In genomic region chr17:56203729-56204128, GRCm38 (mm10) we compare ENCODE assay signal across 12 mouse cellular contexts. TPM values are rescaled to one million over a fixed set of nuclear protein-coding genes. Genes with fewer than 3 reads are reported as not detected.
DNase-seq lines count a peak whose midpoint lies in the region; ATAC-seq and TF ChIP-seq lines count a peak whose summit lies in the region.
"Had no signal": no experiment of that assay in that cellular context is flagged by ENCODE, and none has a peak within 500 bp of the region (broad histone marks: within the 10 kb centered on the region; RNA-seq: fewer than 3 reads in every experiment).

No protein-coding gene starts in this region.

- TF ChIP-seq RAD21 in MEL (IDR thresholded peaks at IDR 0.05; ENCODE audit: low read depth, low read length) = no peak; the same call in none of the 2 replicates

- 41% methylated on average over 3 of the region's 3 CpGs for WGBS in hindbrain, postnatal 0 days
- 70% methylated on average over 3 of the region's 3 CpGs for WGBS in hindbrain, embryonic 10.5 days
- 60% methylated on average over 3 of the region's 3 CpGs for WGBS in lung, embryonic 14.5 days

- H3K79me2 ChIP-seq in MEL (ENCODE audit: control insufficient read depth, insufficient read depth, low read length, poor library complexity) = no peaks in the 10 kb centered on the region

- H3K9me3 ChIP-seq in hindbrain, postnatal 0 days (ENCODE audit: low read length) = no peaks in the 10 kb centered on the region
- no peaks in the 10 kb centered on the region for H3K9me3 ChIP-seq in hindbrain, embryonic 10.5 days
- no peaks in the 10 kb centered on the region for H3K9me3 ChIP-seq in lung, embryonic 14.5 days (ENCODE audit: low read depth, low read length)
- H3K9me3 ChIP-seq in MEL (replicated peaks; ENCODE audit: insufficient read depth, low read length) = no peaks in the 10 kb centered on the region
- H3K9me3 ChIP-seq: midbrain, embryonic 13.5 days; neural tube, embryonic 12.5 days had no signal

- no peak for TF ChIP-seq EP300 in MEL (IDR thresholded peaks at IDR 0.05; ENCODE audit: low read depth in 1 of 2, low read length in 2 of 2)

- TF ChIP-seq POLR2A in MEL (IDR thresholded peaks at IDR 0.05; ENCODE audit: control insufficient read depth in 1 of 2, insufficient read depth in 1 of 2, low read depth in 1 of 2, low read length in 2 of 2, poor library complexity in 1 of 2) = no peak
- TF ChIP-seq POLR2A in embryonic fibroblast, embryonic 13.5 days (IDR thresholded peaks at IDR 0.05; ENCODE audit: low read depth, low read length) = no peak

- H3K9ac ChIP-seq in hindbrain, postnatal 0 days (replicated peaks; ENCODE audit: low read length) = no peak overlapping the region
- no peak overlapping the region for H3K9ac ChIP-seq in lung, embryonic 14.5 days
- H3K9ac ChIP-seq in MEL (ENCODE audit: control insufficient read depth, low read depth, low read length, poor library complexity, severe bottlenecking) = no peak overlapping the region
- H3K9ac ChIP-seq: midbrain, embryonic 13.5 days; neural tube, embryonic 12.5 days had no signal

- no peak overlapping the region for H3K4me3 ChIP-seq in hindbrain, postnatal 0 days (ENCODE audit: low read length)
- H3K4me3 ChIP-seq in hindbrain, embryonic 10.5 days = no peak overlapping the region
- no peak overlapping the region for H3K4me3 ChIP-seq in lung, embryonic 14.5 days (ENCODE audit: low read depth, low read length)
- H3K4me3 ChIP-seq in MEL (ENCODE audit: control insufficient read depth in 1 of 2, insufficient read depth in 1 of 2, low read depth in 2 of 2, low read length in 2 of 2) = no peak overlapping the region
- no peak overlapping the region for H3K4me3 ChIP-seq in embryonic fibroblast, embryonic 13.5 days (ENCODE audit: insufficient read depth, low read length)
- H3K4me3 ChIP-seq: erythroblast, embryonic 14.5 days; midbrain, embryonic 13.5 days; neural tube, embryonic 12.5 days had no signal

- no peak overlapping the region for H3K27ac ChIP-seq in hindbrain, postnatal 0 days
- no peak overlapping the region for H3K27ac ChIP-seq in hindbrain, embryonic 10.5 days
- H3K27ac ChIP-seq in lung, embryonic 14.5 days (ENCODE audit: low read depth) = no peak overlapping the region
- no peak overlapping the region for H3K27ac ChIP-seq in MEL (ENCODE audit: control insufficient read depth, low read depth, low read length)
- no peak overlapping the region for H3K27ac ChIP-seq in embryonic fibroblast, embryonic 13.5 days (ENCODE audit: insufficient read depth, low read length)
- H3K27ac ChIP-seq: midbrain, embryonic 13.5 days; neural tube, embryonic 12.5 days had no signal

- TF ChIP-seq CTCF in hindbrain, postnatal 0 days (IDR thresholded peaks at IDR 0.05; ENCODE audit: low read depth) = peak; percentile 42
- peak; percentile 27; the same call in 1 of the 2 replicates for TF ChIP-seq CTCF in lung, embryonic 14.5 days (IDR thresholded peaks at IDR 0.05; ENCODE audit: low read depth)
- peak in 2 of 3 experiments; percentile 5 to 8; a peak in 2 of 6 replicates for TF ChIP-seq CTCF in MEL (IDR thresholded peaks at IDR 0.05 in 2 of 3, conservative IDR thresholded peaks at IDR 0.05 in 1 of 3; ENCODE audit: control insufficient read depth in 1 of 3, insufficient read depth in 1 of 3, low read depth in 2 of 3, low read length in 3 of 3, poor library complexity in 1 of 3, severe bottlenecking in 1 of 3)
- peak; percentile 52; the same call in 1 of the 2 replicates for TF ChIP-seq CTCF in embryonic fibroblast, embryonic 13.5 days (IDR thresholded peaks at IDR 0.05; ENCODE audit: borderline replicate concordance, insufficient read depth, low read length)

- peak; percentile 6 for DNase-seq in hindbrain, postnatal 0 days (ENCODE audit: low spot score)
- DNase-seq in hindbrain, embryonic 10.5 days (ENCODE audit: low spot score) = no peak
- no peak for DNase-seq in lung, embryonic 14.5 days
- DNase-seq in lung, postnatal 14 days = no peak
- DNase-seq in MEL (ENCODE audit: low read depth, low spot score) = no peak
- no peak for DNase-seq in gastrocnemius, adult 18-20 months (ENCODE audit: low spot score)
- DNase-seq: adrenal gland, postnatal 36 days; kidney, postnatal 10 days had no signal

- H3K4me1 ChIP-seq in hindbrain, postnatal 0 days (ENCODE audit: insufficient read depth, low read length) = no peaks in the 10 kb centered on the region
- H3K4me1 ChIP-seq in hindbrain, embryonic 10.5 days (replicated peaks) = no peaks in the 10 kb centered on the region
- no peaks in the 10 kb centered on the region for H3K4me1 ChIP-seq in lung, embryonic 14.5 days (ENCODE audit: insufficient read depth)
- H3K4me1 ChIP-seq in MEL (ENCODE audit: control insufficient read depth in 1 of 2, insufficient read depth in 2 of 2, low read length in 2 of 2) = no peaks in the 10 kb centered on the region
- H3K4me1 ChIP-seq in embryonic fibroblast, embryonic 13.5 days (ENCODE audit: control insufficient read depth, insufficient read depth, low read length) = no peaks in the 10 kb centered on the region
- H3K4me1 ChIP-seq: midbrain, embryonic 13.5 days; neural tube, embryonic 12.5 days had no signal

- peaks cover 83% of the 10 kb centered on the region for H3K36me3 ChIP-seq in hindbrain, postnatal 0 days (ENCODE audit: insufficient read depth, low read length)
- peaks cover 99% of the 10 kb centered on the region for H3K36me3 ChIP-seq in hindbrain, embryonic 10.5 days
- peaks cover 86% of the 10 kb centered on the region for H3K36me3 ChIP-seq in lung, embryonic 14.5 days (ENCODE audit: insufficient read depth)
- no peaks in the 10 kb centered on the region; a peak in 1 of 4 replicates for H3K36me3 ChIP-seq in MEL (ENCODE audit: control insufficient read depth in 1 of 2, insufficient read depth in 2 of 2, low read length in 2 of 2)

- no peak for ATAC-seq in hindbrain, postnatal 0 days
- no peak for ATAC-seq in lung, embryonic 14.5 days (ENCODE audit: insufficient read depth)
- ATAC-seq: midbrain, embryonic 13.5 days had no signal

- no peaks in the 10 kb centered on the region for H3K27me3 ChIP-seq in hindbrain, postnatal 0 days (ENCODE audit: insufficient read depth, low read length)
- H3K27me3 ChIP-seq in hindbrain, embryonic 10.5 days (ENCODE audit: insufficient read depth, poor library complexity, severe bottlenecking) = no peaks in the 10 kb centered on the region
- H3K27me3 ChIP-seq in lung, embryonic 14.5 days (ENCODE audit: insufficient read depth, low read length) = no peaks in the 10 kb centered on the region
- H3K27me3 ChIP-seq in MEL (ENCODE audit: control insufficient read depth in 1 of 2, insufficient read depth in 2 of 2, low read length in 2 of 2) = no peaks in the 10 kb centered on the region
- H3K27me3 ChIP-seq: midbrain, embryonic 13.5 days; neural tube, embryonic 12.5 days had no signal

- H3K4me2 ChIP-seq in hindbrain, postnatal 0 days (ENCODE audit: low read depth, low read length) = no peak overlapping the region
- H3K4me2 ChIP-seq in lung, embryonic 14.5 days = no peak overlapping the region
- H3K4me2 ChIP-seq: midbrain, embryonic 13.5 days; neural tube, embryonic 12.5 days had no signal

RNA-seq across cellular contexts. Expression of gene Dpp9, which starts 15.0 kb away (rescaled TPM):
- 30.3 and 31.3 TPM in 2 replicates for total RNA-seq in hindbrain, postnatal 0 days (2014; rRNA removed)
- 18.9 and 19.0 TPM in 2 replicates for polyA plus RNA-seq in hindbrain, postnatal 0 days (2015; fragmentation: Nextera tagmentation; extraction: Ambion mirVana)
- 43.0 and 52.3 TPM in 2 replicates for polyA plus RNA-seq in hindbrain, embryonic 10.5 days (2016; fragmentation: Nextera tagmentation; extraction: Ambion mirVana)
- 37.9 and 41.3 TPM in 2 replicates for polyA plus RNA-seq in lung, embryonic 14.5 days (2014; fragmentation: Nextera tagmentation; extraction: Ambion mirVana)
- total RNA-seq in MEL (2012; rRNA removed) = 34.3 and 36.3 TPM in 2 replicates
- 10 to 100 TPM in 1 of 2 experiments, not detected in 1; 67.2 TPM for polyA plus RNA-seq in MEL (2012; ENCODE audit: insufficient read depth in 1 of 2, insufficient read length in 2 of 2, low read depth in 1 of 2, low replicate concordance in 2 of 2, missing spikeins in 1 of 2)
- polyA plus RNA-seq in embryonic fibroblast, embryonic 13.5 days (2011; ENCODE audit: insufficient read length, low read depth, missing spikeins) = 27.8 and 28.8 TPM in 2 replicates
- 10 to 100 TPM; 35.6 to 41.6 TPM for total RNA-seq in gastrocnemius, adult 18-20 months (2021)

RNA-seq across cellular contexts. Expression of gene Mydgf, which starts 20.0 kb away (rescaled TPM):
- total RNA-seq in hindbrain, postnatal 0 days (2014; rRNA removed) = 58.1 and 59.0 TPM in 2 replicates
- 86.6 and 86.9 TPM in 2 replicates for polyA plus RNA-seq in hindbrain, postnatal 0 days (2015; fragmentation: Nextera tagmentation; extraction: Ambion mirVana)
- 70.5 and 80.6 TPM in 2 replicates for polyA plus RNA-seq in hindbrain, embryonic 10.5 days (2016; fragmentation: Nextera tagmentation; extraction: Ambion mirVana)
- polyA plus RNA-seq in lung, embryonic 14.5 days (2014; fragmentation: Nextera tagmentation; extraction: Ambion mirVana) = 93.0 and 95.3 TPM in 2 replicates
- total RNA-seq in MEL (2012; rRNA removed) = 112 and 137 TPM in 2 replicates
- polyA plus RNA-seq in MEL (2012; ENCODE audit: insufficient read depth in 1 of 2, insufficient read length in 2 of 2, low read depth in 1 of 2, low replicate concordance in 2 of 2, missing spikeins in 1 of 2) = 100 to 1,000 TPM in 1 of 2 experiments, not detected in 1; 117 TPM
- 55.2 and 63.0 TPM in 2 replicates for polyA plus RNA-seq in embryonic fibroblast, embryonic 13.5 days (2011; ENCODE audit: insufficient read length, low read depth, missing spikeins)
- 10 to 100 TPM; 17.1 to 17.5 TPM for total RNA-seq in gastrocnemius, adult 18-20 months (2021)

RNA-seq across cellular contexts. Expression of gene Tnfaip8l1, which starts 41.5 kb away (rescaled TPM):
- 14.4 and 17.8 TPM in 2 replicates for total RNA-seq in hindbrain, postnatal 0 days (2014; rRNA removed)
- polyA plus RNA-seq in hindbrain, postnatal 0 days (2015; fragmentation: Nextera tagmentation; extraction: Ambion mirVana) = 6.9 and 7.1 TPM in 2 replicates
- 10.4 and 11.8 TPM in 2 replicates for polyA plus RNA-seq in hindbrain, embryonic 10.5 days (2016; fragmentation: Nextera tagmentation; extraction: Ambion mirVana)
- polyA plus RNA-seq in lung, embryonic 14.5 days (2014; fragmentation: Nextera tagmentation; extraction: Ambion mirVana) = 14.5 and 16.2 TPM in 2 replicates
- total RNA-seq in MEL (2012; rRNA removed) = 3.4 and 4.0 TPM in 2 replicates
- 1 to 10 TPM in 1 of 2 experiments, not detected in 1; 5.5 TPM for polyA plus RNA-seq in MEL (2012; ENCODE audit: insufficient read depth in 1 of 2, insufficient read length in 2 of 2, low read depth in 1 of 2, low replicate concordance in 2 of 2, missing spikeins in 1 of 2)
- 0.72 and 2.1 TPM in 2 replicates for polyA plus RNA-seq in embryonic fibroblast, embryonic 13.5 days (2011; ENCODE audit: insufficient read length, low read depth, missing spikeins)
- total RNA-seq in gastrocnemius, adult 18-20 months (2021) = under 1 TPM; 0.21 to 0.25 TPM

RNA-seq across cellular contexts. Expression of gene Fem1a, which starts 52.9 kb away (rescaled TPM):
- 47.0 and 49.2 TPM in 2 replicates for total RNA-seq in hindbrain, postnatal 0 days (2014; rRNA removed)
- polyA plus RNA-seq in hindbrain, postnatal 0 days (2015; fragmentation: Nextera tagmentation; extraction: Ambion mirVana) = 15.1 and 15.7 TPM in 2 replicates
- 13.3 and 15.5 TPM in 2 replicates for polyA plus RNA-seq in hindbrain, embryonic 10.5 days (2016; fragmentation: Nextera tagmentation; extraction: Ambion mirVana)
- polyA plus RNA-seq in lung, embryonic 14.5 days (2014; fragmentation: Nextera tagmentation; extraction: Ambion mirVana) = 14.5 and 15.4 TPM in 2 replicates
- 16.2 and 21.5 TPM in 2 replicates for total RNA-seq in MEL (2012; rRNA removed)
- 10 to 100 TPM in 1 of 2 experiments, not detected in 1; 17.1 TPM for polyA plus RNA-seq in MEL (2012; ENCODE audit: insufficient read depth in 1 of 2, insufficient read length in 2 of 2, low read depth in 1 of 2, low replicate concordance in 2 of 2, missing spikeins in 1 of 2)
- polyA plus RNA-seq in embryonic fibroblast, embryonic 13.5 days (2011; ENCODE audit: insufficient read length, low read depth, missing spikeins) = 9.7 and 10.6 TPM in 2 replicates
- 100 to 1,000 TPM; 157 to 172 TPM for total RNA-seq in gastrocnemius, adult 18-20 months (2021)
